Mouse (Mus musculus) megakaryocyte, embryonic 14.5 days (primary cell): ENCODE measurements at regions not wholly inside any gene's neighbourhood (a gene's known extent, or its start where the extent isn't known, plus 50 kb on each side); places are given as distances from the start of the nearest gene placed in this dataset.

Experiments
- FLI1 ChIP-seq: IDR thresholded peaks from 2 replicates; pipeline ENCODE4 v1.6.1; 2012; ENCODE audit warnings: low read length, inconsistent platforms, mixed read lengths
- GATA1 ChIP-seq: IDR thresholded peaks from 3 replicates; pipeline ENCODE4 v1.6.1; 2012; ENCODE audit warnings: mixed read lengths, low read length, inconsistent platforms, borderline replicate concordance

- TF ChIP-seq GATA1 (no peak), FLI1 (no peak)
Observed at GRCm38 (mm10) chr8:34520664-34521063, 409.1 kb upstream of the Gm10131 start.
